Mouse (Mus musculus) gastrocnemius, adult 2 months (tissue): ENCODE measurements around the gene Hoga1. TPM values are rescaled to one million over a fixed set of nuclear protein-coding genes. Genes with fewer than 3 reads are reported as not detected.

Experiments used
- DNase-seq: peaks from one replicate; pipeline ENCODE4 v3.0.0; 2022
- H3K27ac ChIP-seq: fragments of 200-600 bp; 2 replicates; pipeline ENCODE4 v1.8.1; 2022; ENCODE audit warnings: mild to moderate bottlenecking
- H3K4me3 ChIP-seq: fragments of 200-600 bp; 2 replicates; pipeline ENCODE4 v1.8.1; 2022; ENCODE audit warnings: mild to moderate bottlenecking, moderate library complexity
- CTCF ChIP-seq: fragments of 200-600 bp; IDR thresholded peaks from 2 replicates; pipeline ENCODE4 v1.8.1; 2022; ENCODE audit warnings: antibody characterized with exemption, mild to moderate bottlenecking, moderate library complexity
- intact Hi-C: fragments of 180-260 bp; cut with DNase I; formaldehyde crosslinking; loops from one replicate; pipeline ENCODE4 v1.15.1; 2025
- total RNA-seq, 2 experiments: library from RNA; stranded (reverse); gene quantifications; 2 replicates each; pipeline ENCODE4 v1.2.3; 2021

Hoga1 gene
- total RNA-seq, 2 experiments from 2014 or later = 2.9 to 3.1 TPM

DNA sequence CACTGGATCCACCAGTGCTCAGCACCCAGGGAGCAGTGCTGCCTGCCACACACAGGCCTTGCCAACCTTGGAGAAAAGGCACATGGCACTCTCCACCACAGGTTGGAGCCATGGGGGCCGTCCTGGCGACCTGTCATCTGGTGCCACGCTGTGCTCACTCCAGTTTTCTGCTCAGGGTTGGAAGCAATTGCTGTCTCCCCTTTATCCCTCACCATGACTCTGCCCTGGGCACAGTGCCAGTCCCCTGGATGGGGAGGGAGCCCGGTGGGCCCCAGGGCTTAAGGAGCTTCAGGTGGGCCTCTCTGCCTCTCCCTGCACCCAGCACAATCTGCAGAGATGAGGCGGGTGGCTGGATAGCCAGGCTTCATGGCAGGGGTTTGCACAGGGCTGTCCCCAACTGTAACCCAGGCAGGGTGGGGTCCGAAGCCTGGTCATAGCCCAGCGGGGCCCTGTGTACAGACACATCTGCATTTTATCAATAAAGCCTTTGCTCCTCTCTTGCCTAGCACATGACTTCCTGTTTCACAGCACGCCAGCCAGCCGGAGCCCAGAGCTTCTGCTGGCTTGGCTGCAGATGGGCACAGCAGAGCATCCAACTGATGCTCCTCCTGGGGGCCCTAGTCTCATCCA is 11.1 kb upstream of the Hoga1 start:
- peak; percentile 46 for DNase-seq
- TF ChIP-seq CTCF = no peak
- Histone ChIP-seq H3K4me3 (no peak overlapping the region), H3K27ac (peak overlapping the region; percentile 77)
- intact Hi-C loops = no loop called here

DNA sequence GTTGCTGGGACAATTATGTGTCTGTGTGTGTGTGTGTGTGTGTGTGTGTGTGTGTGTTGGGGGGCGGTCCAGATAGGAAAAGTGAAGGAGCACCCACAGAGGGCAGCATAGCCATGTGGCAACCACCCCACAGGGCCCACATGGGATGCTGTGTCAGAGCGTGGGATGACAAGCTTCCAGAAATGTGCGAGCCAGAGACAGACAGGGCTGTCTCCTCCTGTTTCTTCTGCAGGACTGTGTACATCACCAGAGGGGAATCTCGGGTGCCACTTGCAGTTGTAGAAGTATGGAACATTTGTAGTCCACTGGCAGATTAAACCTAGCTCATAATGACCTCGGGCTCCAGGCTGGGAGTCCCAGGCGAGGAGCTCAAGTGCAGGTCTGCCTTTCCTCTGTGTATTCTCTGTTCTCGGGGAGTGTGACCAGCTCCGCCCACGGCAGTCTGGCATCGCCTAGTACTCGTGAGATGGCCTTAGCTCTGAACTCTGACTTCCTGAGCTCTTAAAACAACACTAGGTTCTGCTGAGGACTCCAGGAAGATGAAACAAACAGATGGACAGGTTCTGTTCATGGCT is 10.4 kb upstream of the Hoga1 start:
- intact Hi-C loops = loop anchor here (1.0 to 5.0 kb wide), 3 partner anchors 34 to 132 kb away; no protein-coding TSS in a partner anchor
- peak; percentile 22 for DNase-seq
- TF ChIP-seq CTCF = no peak
- Histone ChIP-seq H3K4me3 (peak overlapping the region; percentile 34), H3K27ac (peak overlapping the region; percentile 77)

DNA sequence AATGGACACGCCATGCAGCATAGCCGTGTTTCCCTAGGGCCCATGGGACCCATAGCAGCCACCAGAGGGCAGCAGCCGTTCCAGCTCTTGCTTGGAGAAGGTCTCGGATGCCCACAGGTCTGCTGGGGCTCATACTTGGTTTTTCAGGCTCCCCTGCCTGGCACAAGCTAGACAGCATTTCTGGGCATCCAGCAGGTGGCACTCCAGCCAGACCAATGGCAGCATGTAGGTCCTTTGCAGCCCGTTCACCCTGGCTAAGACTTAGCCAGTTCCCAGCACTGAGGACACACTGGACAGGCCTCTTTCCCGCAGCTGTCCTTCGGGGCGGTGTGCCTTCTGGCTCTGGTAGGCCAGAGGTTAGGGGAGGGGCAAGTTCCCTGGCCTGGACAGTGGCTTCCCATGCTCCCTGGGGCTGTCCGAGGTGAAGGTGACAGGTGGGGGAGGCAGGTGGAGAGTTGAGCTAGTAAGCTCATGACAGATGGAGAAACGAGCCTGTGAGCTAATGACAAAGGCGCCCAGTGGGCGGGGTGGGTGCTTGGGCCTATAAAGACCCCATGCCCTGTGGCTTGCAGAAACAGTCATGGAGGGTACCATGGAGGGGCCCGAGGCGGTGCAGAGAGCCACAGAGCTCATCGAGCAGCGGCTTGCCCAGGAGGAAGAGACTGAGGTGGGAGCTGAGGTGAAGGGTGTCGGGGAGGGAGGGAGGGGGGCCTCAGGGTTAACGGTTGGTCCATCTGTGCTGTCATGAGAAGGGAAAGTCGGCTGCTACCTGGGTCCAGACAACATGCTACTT is 9.8 kb upstream of the Hoga1 start, which contains the start of gene Ankrd2:
Gene Ankrd2 (plus strand): TSS at position 545 of the 793 bp plus-strand sequence.
- Histone ChIP-seq H3K4me3 (peak within 1 kb of the TSS; percentile 38), H3K27ac (peak within 1 kb of the TSS; percentile 77)
- DNase-seq = peak; percentile 91
- TF ChIP-seq CTCF = peak; percentile 96
- intact Hi-C loops = loop anchor here (1.0 to 5.0 kb wide), 3 partner anchors 34 to 132 kb away; no protein-coding TSS in a partner anchor

DNA sequence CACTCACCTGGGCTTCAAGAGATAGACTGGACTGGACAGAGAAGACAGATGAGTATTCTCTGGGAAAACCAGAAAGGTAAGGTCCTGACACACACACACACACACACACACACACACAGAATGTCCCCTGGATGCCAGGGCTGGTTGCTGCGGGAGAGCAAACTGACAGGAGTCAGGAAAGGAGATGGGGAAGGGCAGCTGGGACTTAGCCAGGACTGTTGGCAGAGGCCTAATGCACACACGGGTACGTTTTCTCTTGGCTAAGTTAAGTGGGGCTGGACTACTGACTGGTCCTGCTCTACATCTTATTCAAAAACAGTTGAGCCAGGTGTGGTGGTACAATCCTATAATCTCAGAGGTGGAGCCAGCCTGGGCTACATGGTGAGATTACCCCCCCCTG is 9.1 kb upstream of the Hoga1 start:
- TF ChIP-seq CTCF = no peak
- intact Hi-C loops = loop anchor here (5.0 kb wide), 2 partner anchors 116 to 131 kb away; no protein-coding TSS in a partner anchor
- peak overlapping the region; percentile 38 for H3K4me3 ChIP-seq
- peak; percentile 41 for DNase-seq
- H3K27ac ChIP-seq = peak overlapping the region; percentile 77

DNA sequence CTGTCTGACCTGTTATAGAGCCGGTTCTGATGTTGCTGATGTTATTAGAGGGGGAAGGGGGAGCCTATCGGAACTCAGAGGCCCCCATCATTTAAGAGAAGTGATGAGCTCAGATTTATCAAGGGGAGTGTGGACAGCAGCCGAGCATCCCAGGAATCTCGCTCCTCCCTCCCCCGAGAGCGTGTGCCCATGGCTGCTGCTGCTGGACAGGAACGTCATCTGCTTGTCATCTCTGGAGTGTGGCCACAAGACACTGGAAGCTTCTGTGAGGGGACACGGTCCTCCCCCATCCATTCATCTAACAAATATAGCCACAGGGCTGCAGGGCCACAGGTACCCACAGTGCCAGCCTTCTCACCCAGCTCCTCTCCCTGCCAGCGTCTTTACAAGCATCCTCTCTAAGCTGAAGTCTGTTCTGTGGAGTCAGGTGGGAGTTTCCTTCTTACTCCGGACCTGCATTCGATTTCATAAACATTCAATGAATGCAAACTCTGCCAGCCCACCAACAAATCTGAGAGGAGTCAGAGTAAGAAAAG is 8.2 kb upstream of the Hoga1 start:
- no peak for TF ChIP-seq CTCF

DNA sequence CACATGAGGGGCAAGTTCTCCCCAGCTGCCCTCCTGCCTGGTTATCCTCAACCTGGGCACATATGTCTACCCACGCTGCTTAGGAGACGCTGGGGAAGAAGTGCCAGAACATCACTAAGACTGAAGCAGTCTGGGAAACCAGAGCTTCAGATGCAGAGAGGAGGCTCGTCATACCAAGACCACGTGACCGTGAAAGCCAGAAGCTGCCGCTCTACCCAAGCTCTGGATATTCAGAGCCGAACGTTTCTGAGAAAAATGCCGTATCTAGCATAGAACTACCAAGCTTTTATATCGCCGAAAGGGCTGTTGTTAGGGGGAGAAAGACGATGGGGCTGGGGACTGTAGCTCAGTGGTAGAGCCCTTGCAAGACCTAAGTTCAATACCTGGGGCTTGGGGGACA is 7.1 kb upstream of the Hoga1 start:
- TF ChIP-seq CTCF = no peak
- Histone ChIP-seq H3K4me3 (no peak overlapping the region), H3K27ac (no peak overlapping the region)
- intact Hi-C loops = loop anchor here (5.0 kb wide), 2 partner anchors 114 to 129 kb away; no protein-coding TSS in a partner anchor
- DNase-seq = peak; percentile 11

More for the DNA sequence above, 8.2 kb upstream of the Hoga1 start:
- peak; percentile 50 for DNase-seq
- H3K4me3 ChIP-seq = peak overlapping the region; percentile 38
- intact Hi-C loops = loop anchor here (5.0 kb wide), 2 partner anchors 115 to 130 kb away; no protein-coding TSS in a partner anchor
- H3K27ac ChIP-seq = peak overlapping the region; percentile 77

DNA sequence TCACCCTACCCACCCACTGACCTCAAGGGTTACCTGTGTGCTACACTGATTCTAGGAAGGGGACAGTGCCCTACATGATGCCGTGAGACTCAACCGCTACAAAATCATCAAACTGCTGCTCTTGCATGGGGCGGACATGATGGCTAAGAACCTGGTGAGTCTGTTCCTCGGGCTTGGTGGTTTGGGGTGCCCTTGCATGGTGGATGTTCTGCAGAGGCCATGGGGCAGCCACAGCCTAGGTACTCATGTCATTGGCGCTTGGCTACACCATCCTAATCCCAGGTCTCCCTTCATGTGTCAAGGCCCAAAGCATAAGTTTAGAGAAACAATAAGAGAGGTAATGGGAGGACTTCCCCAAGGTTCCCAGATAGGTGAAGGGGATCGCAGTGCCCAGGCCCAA is 1.4 kb upstream of the Hoga1 start:
- no peak for TF ChIP-seq CTCF
- H3K4me3 ChIP-seq = no peak overlapping the region
- H3K27ac ChIP-seq = no peak overlapping the region
- intact Hi-C loops = no loop called here
- no peak for DNase-seq

DNA sequence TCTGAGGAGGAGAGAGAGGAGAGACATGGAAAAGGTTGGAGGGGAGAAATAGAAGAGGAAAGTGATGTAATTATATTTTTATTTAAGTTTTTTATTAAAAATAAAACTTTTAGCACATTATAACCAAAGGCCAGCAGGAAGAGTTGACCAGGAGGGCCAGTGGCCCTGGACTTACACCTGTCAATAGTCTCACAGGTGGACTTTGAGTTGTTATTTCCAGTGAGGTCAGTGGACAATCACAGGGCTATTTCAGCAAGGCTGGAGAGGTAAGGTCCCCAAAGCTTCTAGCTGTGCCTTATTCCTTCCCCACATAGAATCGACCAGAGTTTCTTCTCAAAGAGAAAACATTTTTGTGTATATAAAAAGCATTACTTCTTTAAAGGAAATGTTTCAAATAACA is 4.8 kb downstream of the Hoga1 start:
- no peak for TF ChIP-seq CTCF
- no peak overlapping the region for H3K4me3 ChIP-seq
- H3K27ac ChIP-seq = no peak overlapping the region
- DNase-seq = no peak
- intact Hi-C loops = no loop called here

DNA sequence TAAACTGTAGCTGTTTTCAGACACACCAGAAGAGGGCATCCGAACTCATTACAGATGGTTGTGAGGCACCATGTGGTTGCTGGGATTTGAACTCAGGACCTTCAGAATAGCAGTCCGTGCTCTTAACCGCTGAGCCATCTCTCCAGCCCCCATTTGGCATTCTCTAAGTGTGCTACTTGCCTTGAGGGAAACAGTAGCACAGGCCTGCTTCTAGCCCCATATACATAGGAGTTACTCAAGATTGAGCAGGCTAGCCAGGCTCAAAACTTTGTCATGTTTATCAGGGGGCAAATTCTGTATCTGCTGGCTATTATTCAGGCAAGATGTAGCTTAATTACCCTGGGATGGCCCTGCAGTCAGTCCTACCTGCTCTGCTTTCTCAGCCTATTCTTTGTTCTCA is 5.9 kb downstream of the Hoga1 start:
- intact Hi-C loops = no loop called here
- H3K4me3 ChIP-seq = no peak overlapping the region
- TF ChIP-seq CTCF = no peak
- DNase-seq = no peak
- H3K27ac ChIP-seq = no peak overlapping the region

DNA sequence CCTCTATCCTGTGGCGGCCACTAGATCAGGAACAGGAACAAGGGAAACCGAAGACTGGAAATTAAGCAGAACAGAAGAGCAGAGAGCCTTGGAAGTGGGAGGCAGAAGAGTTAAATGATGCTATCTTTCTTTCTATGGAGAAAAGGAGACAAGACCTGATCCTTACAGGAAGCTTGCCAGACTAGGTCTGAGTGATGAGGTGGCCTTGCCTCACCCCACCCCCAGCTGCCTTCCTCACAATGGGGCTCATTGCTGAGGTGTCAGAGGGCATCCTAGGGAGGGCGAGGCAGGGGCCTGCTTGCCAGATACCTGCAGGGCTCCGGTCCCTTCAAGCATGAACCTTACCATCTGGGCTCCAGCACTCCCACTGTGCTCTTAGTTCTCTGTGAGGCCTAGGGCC is 6.5 kb downstream of the Hoga1 start, which contains the start of gene 4933411K16Rik:
Gene 4933411K16Rik (plus strand): TSS at position 301 of the 400 bp plus-strand sequence.
- no peak for TF ChIP-seq CTCF
- no peak for DNase-seq
- intact Hi-C loops = no loop called here
- H3K27ac ChIP-seq = no peak within 1 kb of the TSS
- no peak within 1 kb of the TSS for H3K4me3 ChIP-seq

DNA sequence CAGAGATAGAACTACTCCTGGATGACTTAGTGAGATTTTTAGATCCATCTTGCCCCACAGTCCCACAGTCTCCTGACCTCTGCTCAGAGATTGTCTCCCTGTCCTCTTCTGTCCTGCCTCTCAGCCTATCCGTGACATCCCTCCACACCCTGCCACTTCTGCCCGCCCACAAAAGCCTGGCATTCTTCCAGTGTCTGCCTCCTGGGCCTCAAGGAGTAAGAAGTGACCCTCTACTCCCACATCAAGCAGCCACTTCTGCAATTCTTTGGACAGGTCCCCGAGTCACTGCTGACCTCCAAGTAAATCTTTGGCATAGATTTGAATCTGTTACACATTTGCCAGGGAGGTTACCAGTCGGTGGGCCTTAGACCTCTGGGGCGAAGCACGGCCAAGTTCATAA is 8.8 kb downstream of the Hoga1 start:
- H3K27ac ChIP-seq = no peak overlapping the region

DNA sequence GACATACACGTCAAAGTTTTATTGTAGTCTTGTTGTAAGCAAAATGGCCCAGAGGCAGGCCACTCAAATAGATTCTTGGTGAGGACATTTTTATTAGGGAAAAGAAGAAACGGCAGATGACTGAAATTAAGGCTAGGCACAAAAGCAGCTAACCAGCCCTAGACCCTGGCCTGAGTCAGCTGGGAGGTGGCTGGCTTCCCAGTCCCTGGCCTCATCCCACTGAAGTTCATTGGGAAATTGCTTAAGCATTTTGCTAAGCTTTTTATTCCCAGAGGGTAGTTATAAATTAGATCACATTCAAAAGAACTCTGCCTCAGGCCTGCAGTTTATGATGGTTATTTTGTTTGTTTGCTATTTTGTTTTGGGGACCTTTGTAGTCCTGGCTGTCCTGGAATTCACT is 10.5 kb downstream of the Hoga1 start:
- TF ChIP-seq CTCF = no peak
- H3K4me3 ChIP-seq = no peak overlapping the region
- peak; percentile 88 for DNase-seq
- H3K27ac ChIP-seq = peak overlapping the region; percentile 61
- intact Hi-C loops = no loop called here

More for the DNA sequence above, 8.8 kb downstream of the Hoga1 start:
- no peak overlapping the region for H3K4me3 ChIP-seq
- no peak for TF ChIP-seq CTCF
- intact Hi-C loops = no loop called here
- DNase-seq = peak; percentile 52
